Mouse (Mus musculus): ENCODE results near the gene Sbk2. TPM values are rescaled to one million over a fixed set of nuclear protein-coding genes. Genes with fewer than 3 reads are reported as not detected.

Sbk2 gene
- total RNA-seq (2012; rRNA removed): 0.08 and 0.30 TPM in 2 replicates
- not detected in 2 replicates for total RNA-seq (2014; rRNA removed)
- polyA plus RNA-seq (2012; ENCODE audit: insufficient read length, low read depth): 0.10 TPM in 1 of 2 replicates, not detected in the other

- Histone ChIP-seq H3K4me3 (replicated peaks in 1 of 3; ENCODE audit: low read depth in 2 of 3, low read length in 2 of 3, poor library complexity in 1 of 3) (no peak within 1 kb of the TSS), H3K9ac (ENCODE audit: insufficient read depth, low read depth) (no peak within 1 kb of the TSS), H3K9me3 (replicated peaks; ENCODE audit: low read length) (no peaks in the 10 kb centered on the region), H3K27me3 (replicated peaks) (peaks cover 56% of the 10 kb centered on the region), H3K27ac (ENCODE audit: insufficient read depth, low read depth) (no peak within 1 kb of the TSS), H3K4me2 (ENCODE audit: insufficient read depth, low read depth, poor library complexity, severe bottlenecking) (no peak within 1 kb of the TSS), H3K36me3 (replicated peaks in 1 of 2; ENCODE audit: control insufficient read depth in 1 of 2, insufficient read depth in 1 of 2, low read length in 1 of 2) (no peaks in the 10 kb centered on the region), H3K4me1 (ENCODE audit: control insufficient read depth in 1 of 2, insufficient read depth in 2 of 2) (peaks cover 0 to 4% of the 10 kb centered on the region in 2 experiments; a peak in 1 of 4 replicates), H3K79me2 (replicated peaks; ENCODE audit: control insufficient read depth, extremely low read depth, insufficient read depth, poor library complexity, severe bottlenecking) (no peaks in the 10 kb centered on the region)
- dilution Hi-C loops (cut with MboI; ENCODE audit: extremely low pct_ligation_motif_present, extremely low pct_unique_long_range_greater_than_20kb, low sequenced_read_pairs) (no loop called here), in situ Hi-C loops (cut with MboI; ENCODE audit: low pct_ligation_motif_present, low pct_unique_long_range_greater_than_20kb, low sequenced_read_pairs) (no loop called here)
- peak; percentile 44 for DNase-seq (ENCODE audit: extremely low read depth)
- TF ChIP-seq POLR2AphosphoS2 (IDR thresholded peaks at IDR 0.05; ENCODE audit: low read depth, low read length): no peak
- peak; percentile 66; the same call in 1 of the 2 replicates for TF ChIP-seq MAZ (IDR thresholded peaks at IDR 0.05; ENCODE audit: low read depth, low read length)
- peak; percentile 47 for TF ChIP-seq SMC3 (IDR thresholded peaks at IDR 0.05; ENCODE audit: low read depth, low read length)
- no peak for TF ChIP-seq POLR2A (IDR thresholded peaks at IDR 0.05; ENCODE audit: low read depth, low read length)
- TF ChIP-seq NELFE (IDR thresholded peaks at IDR 0.05; ENCODE audit: low read depth, low read length): no peak
- TF ChIP-seq ELF1 (IDR thresholded peaks at IDR 0.05; ENCODE audit: low read depth, low read length): 0 out of 2 replicates have a peak, but pooled peaks have one; percentile 17
- TF ChIP-seq CTCF (conservative IDR thresholded peaks at IDR 0.05 in 1 of 2, IDR thresholded peaks at IDR 0.05 in 1 of 2; ENCODE audit: low read depth in 2 of 2, low read length in 2 of 2): peak in 1 of 2 experiments; percentile 82; a peak in 2 of 4 replicates
- TF ChIP-seq MYC (IDR thresholded peaks at IDR 0.05; ENCODE audit: low read depth, low read length): no peak
- no peak for TF ChIP-seq RCOR1 (conservative IDR thresholded peaks at IDR 0.05; ENCODE audit: low read depth, low read length)
- peak; percentile 68 for TF ChIP-seq RAD21 (IDR thresholded peaks at IDR 0.05; ENCODE audit: low read depth, low read length)
- no peak for TF ChIP-seq MEF2A (IDR thresholded peaks at IDR 0.05; ENCODE audit: borderline replicate concordance, low read depth, low read length)
Measured at GRCm38 (mm10) chr7:4964272-4964671, at the start of gene Sbk2. Sbk2 (minus strand) TSS chr7:4964406.

GRCm38 (mm10) chr7:5012681-5013513, 48.7 kb upstream of the Sbk2 start:
- Histone ChIP-seq H3K27ac (ENCODE audit: insufficient read depth, low read depth) (no peak overlapping the region), H3K4me2 (ENCODE audit: insufficient read depth, low read depth, poor library complexity, severe bottlenecking) (peak overlapping the region; percentile 77), H3K9ac (ENCODE audit: insufficient read depth, low read depth) (peak overlapping the region; percentile 97; the same call in 1 of the 2 replicates), H3K36me3 (replicated peaks in 1 of 2; ENCODE audit: control insufficient read depth in 1 of 2, insufficient read depth in 1 of 2, low read length in 1 of 2) (peaks cover 49 to 57% of the 10 kb centered on the region in 2 experiments), H3K9me3 (replicated peaks; ENCODE audit: low read length) (peaks cover 6% of the 10 kb centered on the region), H3K79me2 (replicated peaks; ENCODE audit: control insufficient read depth, extremely low read depth, insufficient read depth, poor library complexity, severe bottlenecking) (peaks cover 6% of the 10 kb centered on the region; the same call in 1 of the 2 replicates), H3K27me3 (replicated peaks) (no peaks in the 10 kb centered on the region), H3K4me1 (ENCODE audit: control insufficient read depth in 1 of 2, insufficient read depth in 2 of 2) (peaks cover 4 to 27% of the 10 kb centered on the region in 2 experiments), H3K4me3 (replicated peaks in 1 of 3; ENCODE audit: low read depth in 2 of 3, low read length in 2 of 3, poor library complexity in 1 of 3) (peak overlapping the region; percentile 21 to 46 (median 43))
- TF ChIP-seq POLR2A (IDR thresholded peaks at IDR 0.05; ENCODE audit: low read depth, low read length): peak; percentile 53
- no peak for TF ChIP-seq MAX (IDR thresholded peaks at IDR 0.05; ENCODE audit: low read length)
- peak; percentile 45; the same call in 1 of the 2 replicates for TF ChIP-seq NRF1 (IDR thresholded peaks at IDR 0.05; ENCODE audit: low read depth, low read length)
- in situ Hi-C loops (cut with MboI; ENCODE audit: low pct_ligation_motif_present, low pct_unique_long_range_greater_than_20kb, low sequenced_read_pairs) (no loop called here), dilution Hi-C loops (cut with MboI; ENCODE audit: extremely low pct_ligation_motif_present, extremely low pct_unique_long_range_greater_than_20kb, low sequenced_read_pairs) (no loop called here)
- DNase-seq (ENCODE audit: extremely low read depth): peak; percentile 70
